Mouse (Mus musculus) cortical plate, adult 2 months (tissue): ENCODE measurements at regions not wholly inside any gene's neighbourhood (a gene's known extent, or its start where the extent isn't known, plus 50 kb on each side); places are given as distances from the start of the nearest gene placed in this dataset.

Experiments
- CTCF ChIP-seq: fragments of 200-500 bp; IDR thresholded peaks from 2 replicates; pipeline ENCODE4 v1.5.1; 2011; ENCODE audit warnings: mild to moderate bottlenecking, control low read depth, low read length; ENCODE audit not compliant: insufficient read depth; ENCODE audit errors: extremely low read depth
- POLR2A ChIP-seq: fragments of 200-500 bp; IDR thresholded peaks from 2 replicates; pipeline ENCODE4 v1.6.1; 2011; ENCODE audit warnings: mild to moderate bottlenecking, low read length, control low read depth; ENCODE audit not compliant: insufficient read depth; ENCODE audit errors: extremely low read depth

- TF ChIP-seq POLR2A (no peak), CTCF (no peak)
Measured at GRCm38 (mm10) chr6:117676064-117676821, 164.7 kb upstream of the Zfp637 start.
